Comparison of ENCODE assay signal across 26 mouse cellular contexts in the genomic region with DNA sequence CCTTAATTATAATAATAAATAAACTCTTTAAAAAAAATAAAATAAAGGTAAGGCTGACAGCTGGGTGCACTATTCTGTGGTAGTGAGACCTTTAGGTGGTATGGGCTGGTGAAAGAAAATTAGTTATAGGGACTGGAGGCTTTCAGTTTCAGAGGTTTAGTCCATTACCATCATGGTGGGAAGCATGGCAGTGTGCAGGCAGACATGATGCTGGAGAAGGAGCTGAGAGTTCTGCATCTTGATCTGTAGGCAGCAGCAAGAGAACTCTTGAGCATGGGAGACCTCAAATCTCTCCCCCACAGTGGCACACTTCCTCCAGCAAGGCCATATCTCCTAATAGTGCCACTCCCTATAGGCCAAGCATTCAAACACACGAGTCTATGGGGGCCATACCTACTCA. TPM values are rescaled to one million over a fixed set of nuclear protein-coding genes. Genes with fewer than 3 reads are reported as not detected.
"Had no signal": no experiment of that assay in that cellular context is flagged by ENCODE, and none has a peak within 500 bp of the region (broad histone marks: within the 10 kb centered on the region; RNA-seq: fewer than 3 reads in every experiment).

No protein-coding gene starts in this region.

- DNase-seq: lung, adult 18-20 months; lung, embryonic 14.5 days; lung, postnatal 10 days; lung, postnatal 4 days; midbrain, embryonic 14.5 days; retina, postnatal 1 day; right cerebral cortex, adult 18-20 months; right cerebral cortex, postnatal 25 days; right cerebral cortex, postnatal 4 days; spleen, adult 18-20 months; thymus, adult 18-20 months; thymus, postnatal 36 days had no signal

- H3K27me3 ChIP-seq: neural tube, embryonic 13.5 days; neural tube, embryonic 15.5 days had no signal

- H3K4me3 ChIP-seq: midbrain, embryonic 10.5 days; myocyte; neural tube, embryonic 13.5 days; neural tube, embryonic 15.5 days had no signal

- H3K4me1 ChIP-seq: neural tube, embryonic 13.5 days; neural tube, embryonic 15.5 days had no signal

- H3K36me3 ChIP-seq: midbrain, embryonic 10.5 days; neural tube, embryonic 13.5 days; neural tube, embryonic 15.5 days had no signal

- H3K27ac ChIP-seq: liver, embryonic 14.5 days; midbrain, embryonic 10.5 days; neural tube, embryonic 13.5 days; neural tube, embryonic 15.5 days had no signal

RNA-seq across cellular contexts. Expression of a gene that starts 17.7 kb away (rescaled TPM):
- total RNA-seq: megakaryocyte, adult 5-6 weeks; megakaryocyte-erythroid progenitor cell, adult 5-6 weeks had no signal
- polyA plus RNA-seq: liver, embryonic 16.5 days had no signal

RNA-seq across cellular contexts. Expression of a gene that starts 30.9 kb away (rescaled TPM):
- total RNA-seq: megakaryocyte, adult 5-6 weeks; megakaryocyte-erythroid progenitor cell, adult 5-6 weeks had no signal

RNA-seq across cellular contexts. Expression of a gene that starts 55.7 kb away (rescaled TPM):
- total RNA-seq: megakaryocyte, adult 5-6 weeks; megakaryocyte-erythroid progenitor cell, adult 5-6 weeks had no signal
- polyA plus RNA-seq: lung, embryonic 14.5 days; stomach, embryonic 14.5 days had no signal

RNA-seq across cellular contexts. Expression of a gene that starts 57.9 kb away (rescaled TPM):
- polyA plus RNA-seq: liver, embryonic 14.5 days; liver, embryonic 16.5 days; lung, embryonic 14.5 days; lung, embryonic 16.5 days; midbrain, embryonic 10.5 days; midbrain, embryonic 14.5 days; midbrain, embryonic 16.5 days; myocyte; neural tube, embryonic 11.5 days; neural tube, embryonic 13.5 days; neural tube, embryonic 15.5 days; small intestine, adult 2 months; stomach, embryonic 14.5 days; stomach, embryonic 16.5 days had no signal
